Mouse (Mus musculus) small intestine, adult 10 weeks (tissue): Measurements from ENCODE around the gene Rasl11a. TPM values are rescaled to one million over a fixed set of nuclear protein-coding genes. Genes with fewer than 3 reads are reported as not detected.

Experiments used
- polyA plus RNA-seq: library from polyadenylated mRNA; stranded (reverse); fragments of 350-450 nt; fragmentation: Illumina TruSeq; extraction: RNeasy Lipid Tissue Mini Kit (QIAGEN cat#74804); gene quantifications from one replicate; pipeline ENCODE4 v1.2.3, GENCODE M21; 2014; ENCODE audit warnings: low replicate concordance

The Rasl11a gene
- not detected for polyA plus RNA-seq

GRCm38 (mm10) chr5:146844945-146845365 lies at the start of gene Rasl11a:
Rasl11a (plus strand) TSS chr5:146845071.

GRCm38 (mm10) chr5:146832769-146833448 lies 12.0 kb upstream of the Rasl11a start, which contains the start of gene Rpl21:
Rpl21 (plus strand) TSS chr5:146832890.

Other genes with a start within 250 kb of the Rasl11a start
- gene Usp12, start 50.1 kb upstream of the Rasl11a start, polyA plus RNA-seq = 123 TPM
- 153 TPM for gene Rpl21, start 12.2 kb upstream of the Rasl11a start, polyA plus RNA-seq
- 15.2 TPM for gene Gtf3a, start 103.6 kb downstream of the Rasl11a start, polyA plus RNA-seq
- gene Mtif3, start 118.7 kb downstream of the Rasl11a start, polyA plus RNA-seq = 27.2 TPM
- 11.8 TPM for gene Lnx2, start 231.5 kb downstream of the Rasl11a start, polyA plus RNA-seq
- gene Polr1d, start 232.0 kb downstream of the Rasl11a start, polyA plus RNA-seq = 70.6 TPM